Mouse (Mus musculus) CH12.LX (cell line): ENCODE measurements at regions not wholly inside any gene's neighbourhood (a gene's known extent, or its start where the extent isn't known, plus 50 kb on each side); places are given as distances from the start of the nearest gene placed in this dataset.

Experiments used
- CTCF ChIP-seq, 2 experiments: IDR thresholded peaks in 1 of 2; conservative IDR thresholded peaks in 1 of 2; 2 replicates each; pipeline ENCODE4 v1.5.1; 2011 to 2012; ENCODE audit warnings: low read depth in 2 of 2, low read length in 2 of 2, improper control_type of control experiment in 1 of 2, inconsistent platforms in 1 of 2, mild to moderate bottlenecking in 1 of 2, moderate library complexity in 1 of 2
- EP300 ChIP-seq: IDR thresholded peaks from 2 replicates; pipeline ENCODE4 v1.6.1; 2011; ENCODE audit warnings: low read length, improper control_type of control experiment
- MAFK ChIP-seq: IDR thresholded peaks from 2 replicates; pipeline ENCODE4 v1.6.1; 2011; ENCODE audit warnings: low read length, improper control_type of control experiment; ENCODE audit not compliant: insufficient replicate concordance
- MAZ ChIP-seq: IDR thresholded peaks from 2 replicates; pipeline ENCODE4 v1.6.1; 2012; ENCODE audit warnings: low read depth, mild to moderate bottlenecking, inconsistent platforms, low read length, improper control_type of control experiment, moderate library complexity
- NELFE ChIP-seq: IDR thresholded peaks from 2 replicates; pipeline ENCODE4 v1.6.1; 2011; ENCODE audit warnings: low read depth, low read length, improper control_type of control experiment
- POLR2A ChIP-seq: IDR thresholded peaks from 2 replicates; pipeline ENCODE4 v1.6.1; 2011; ENCODE audit warnings: low read depth, mild to moderate bottlenecking, improper control_type of control experiment, low read length
- UBTF ChIP-seq: IDR thresholded peaks from 2 replicates; pipeline ENCODE4 v1.6.1; 2012; ENCODE audit warnings: low read depth, mild to moderate bottlenecking, inconsistent platforms, low read length, improper control_type of control experiment, moderate library complexity

DNA sequence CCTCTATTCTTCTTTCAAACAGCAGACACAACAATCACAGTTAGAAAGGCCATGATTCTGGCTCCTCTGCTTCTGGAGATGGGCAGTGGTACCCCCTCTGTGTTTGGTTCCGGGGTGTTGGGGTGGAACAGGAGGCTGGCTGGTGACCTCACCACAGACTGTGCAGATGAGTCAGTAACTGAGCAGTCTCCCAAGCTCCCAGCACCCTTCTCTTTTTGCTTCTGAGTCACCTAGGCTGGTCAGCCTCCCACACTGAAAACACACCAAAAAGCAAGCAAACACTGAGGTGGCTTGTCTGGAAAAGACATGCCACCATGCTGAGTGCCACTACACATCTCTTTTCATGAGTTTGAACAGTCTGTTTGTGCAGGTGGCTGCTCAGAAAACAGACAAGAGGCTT lies 185.1 kb upstream of the Slc7a14 start:
- TF ChIP-seq CTCF (conservative IDR thresholded peaks at IDR 0.05 in 1 of 2, IDR thresholded peaks at IDR 0.05 in 1 of 2; ENCODE audit: low read depth in 2 of 2, low read length in 2 of 2), result no peak
- no peak for TF ChIP-seq EP300
- TF ChIP-seq POLR2A, result no peak
- no peak for TF ChIP-seq MAZ
- no peak for TF ChIP-seq MAFK
- no peak for TF ChIP-seq NELFE
- no peak for TF ChIP-seq UBTF
